Mouse (Mus musculus) C2C12 (cell line): ENCODE measurements at regions not wholly inside any gene's neighbourhood (a gene's known extent, or its start where the extent isn't known, plus 50 kb on each side); places are given as distances from the start of the nearest gene placed in this dataset.

ENCODE experiments used
- H3K27me3 ChIP-seq: one replicate; pipeline ENCODE4 v1.6.1; 2011; ENCODE audit not compliant: control insufficient read depth, insufficient read depth, insufficient read length
- H3K36me3 ChIP-seq: one replicate; pipeline ENCODE4 v1.6.1; 2011; ENCODE audit not compliant: control insufficient read depth, insufficient read depth
- H3K4me3 ChIP-seq: one replicate; pipeline ENCODE4 v1.5.1; 2011; ENCODE audit warnings: mild to moderate bottlenecking, control low read depth; ENCODE audit not compliant: poor library complexity, insufficient read depth, severe bottlenecking
- H3K79me2 ChIP-seq: one replicate; pipeline ENCODE4 v1.6.1; 2011; ENCODE audit not compliant: control insufficient read depth, insufficient read depth
- H3K79me3 ChIP-seq: one replicate; pipeline ENCODE4 v1.6.1; 2011; ENCODE audit warnings: low read depth, control low read depth
- H3ac ChIP-seq: one replicate; pipeline ENCODE3; 2011; ENCODE audit warnings: low read depth; ENCODE audit not compliant: control insufficient read depth, insufficient read length
- CEBPB ChIP-seq: IDR thresholded peaks from one replicate; pipeline ENCODE4 v1.6.1; 2011; ENCODE audit warnings: low read depth, mild to moderate bottlenecking, control low read depth, moderate library complexity
- CTCF ChIP-seq: IDR thresholded peaks from one replicate; pipeline ENCODE4 v1.5.1; 2011; ENCODE audit not compliant: control insufficient read depth, insufficient read depth, insufficient read length
- FOSL1 ChIP-seq: IDR thresholded peaks from one replicate; pipeline ENCODE4 v1.8.0; 2011; ENCODE audit warnings: mild to moderate bottlenecking, low read length; ENCODE audit not compliant: poor library complexity, insufficient read depth, severe bottlenecking
- MAX ChIP-seq: IDR thresholded peaks from one replicate; pipeline ENCODE4 v1.6.1; 2011; ENCODE audit warnings: mild to moderate bottlenecking, control low read depth
- MYOD1 ChIP-seq: IDR thresholded peaks from one replicate; pipeline ENCODE4 v1.6.1; 2011; ENCODE audit warnings: low read depth; ENCODE audit not compliant: control insufficient read depth, insufficient read length
- MYOG ChIP-seq: IDR thresholded peaks from one replicate; pipeline ENCODE4 v1.6.1; 2011; ENCODE audit not compliant: control insufficient read depth, insufficient read length; ENCODE audit errors: extremely low read depth
- USF1 ChIP-seq: IDR thresholded peaks from one replicate; pipeline ENCODE4 v1.6.1; 2011; ENCODE audit warnings: low read depth, mild to moderate bottlenecking, control low read depth, moderate library complexity

GRCm38 (mm10) chr2:64616931-64617330 lies 407.9 kb downstream of the Grb14 start:
- Histone ChIP-seq H3K79me3 (no peaks in the 10 kb centered on the region), H3ac (no peak overlapping the region), H3K79me2 (no peaks in the 10 kb centered on the region), H3K36me3 (no peaks in the 10 kb centered on the region), H3K27me3 (no peaks in the 10 kb centered on the region), H3K4me3 (no peak overlapping the region)
- TF ChIP-seq MYOD1 (no peak), USF1 (no peak), MYOG (no peak), CTCF (no peak), MAX (no peak)

DNA sequence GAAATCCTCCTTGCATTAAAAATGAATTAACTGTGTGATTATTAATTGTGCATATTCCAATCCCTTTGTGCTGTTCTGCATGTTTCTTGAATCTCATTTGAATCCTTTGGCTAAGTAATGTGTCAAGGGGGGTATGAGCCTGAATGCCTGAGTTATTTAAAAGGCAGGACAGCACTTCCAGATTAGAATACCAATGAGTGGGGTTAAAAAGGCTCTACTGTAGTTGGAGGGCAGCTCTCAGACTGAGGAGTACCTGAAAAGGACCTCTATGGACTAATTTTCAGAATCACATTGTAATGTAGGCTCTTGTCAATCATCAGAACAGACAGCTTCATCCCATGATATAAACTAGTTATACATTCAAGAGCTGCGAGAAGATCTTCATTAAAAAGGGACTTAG lies 417.9 kb downstream of the Grb14 start:
- TF ChIP-seq CTCF (no peak), MAX (no peak), FOSL1 (no peak), MYOG (no peak)
- no peaks in the 10 kb centered on the region for H3K27me3 ChIP-seq

GRCm38 (mm10) chr2:64582258-64582657 lies 442.5 kb downstream of the Grb14 start:
- no peaks in the 10 kb centered on the region for H3K79me2 ChIP-seq
- no peaks in the 10 kb centered on the region for H3K36me3 ChIP-seq
- H3K79me3 ChIP-seq = no peaks in the 10 kb centered on the region
- H3ac ChIP-seq = no peak overlapping the region
- TF ChIP-seq MYOD1 = peak; percentile 61
- no peak for TF ChIP-seq CEBPB
- H3K27me3 ChIP-seq = no peaks in the 10 kb centered on the region
- H3K4me3 ChIP-seq = no peak overlapping the region

More for the DNA sequence above, 417.9 kb downstream of the Grb14 start:
- no peaks in the 10 kb centered on the region for H3K36me3 ChIP-seq
- no peak overlapping the region for H3ac ChIP-seq
- no peak overlapping the region for H3K4me3 ChIP-seq
- H3K79me2 ChIP-seq = no peaks in the 10 kb centered on the region
- H3K79me3 ChIP-seq = no peaks in the 10 kb centered on the region

DNA sequence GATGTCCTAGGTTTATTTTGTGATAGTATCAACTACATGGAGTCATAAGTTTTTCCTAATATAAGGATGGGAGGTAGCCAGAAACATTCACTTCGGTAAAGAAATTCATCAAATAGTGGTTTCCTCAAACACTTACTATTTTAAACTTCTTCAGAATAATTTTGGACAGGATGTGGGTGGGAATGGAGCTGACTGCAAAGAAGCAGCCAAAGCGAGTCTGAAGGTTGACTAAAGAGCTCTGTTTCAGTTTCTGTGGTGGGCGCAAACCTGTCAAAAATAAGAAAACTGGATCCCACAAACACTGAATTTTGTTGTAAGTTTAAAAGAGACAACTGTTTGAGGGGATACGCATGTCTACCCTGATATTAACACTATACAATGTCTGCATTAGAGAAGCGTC lies 438.2 kb upstream of the Fign start:
- TF ChIP-seq USF1 (no peak), CTCF (no peak), MAX (no peak), FOSL1 (no peak), CEBPB (no peak), MYOD1 (no peak), MYOG (no peak)
- Histone ChIP-seq H3K36me3 (no peaks in the 10 kb centered on the region), H3K79me2 (no peaks in the 10 kb centered on the region), H3K27me3 (no peaks in the 10 kb centered on the region), H3K4me3 (no peak overlapping the region), H3ac (no peak overlapping the region), H3K79me3 (no peaks in the 10 kb centered on the region)

GRCm38 (mm10) chr2:64535351-64535851 lies 437.6 kb upstream of the Fign start:
- Histone ChIP-seq H3K27me3 (no peaks in the 10 kb centered on the region), H3K4me3 (no peak overlapping the region), H3ac (no peak overlapping the region), H3K79me2 (no peaks in the 10 kb centered on the region), H3K36me3 (no peaks in the 10 kb centered on the region), H3K79me3 (no peaks in the 10 kb centered on the region)
- no peak for TF ChIP-seq USF1
- TF ChIP-seq FOSL1 = no peak
- no peak for TF ChIP-seq MYOG
- no peak for TF ChIP-seq CEBPB
- no peak for TF ChIP-seq MAX
- TF ChIP-seq CTCF = no peak
- TF ChIP-seq MYOD1 = no peak

GRCm38 (mm10) chr2:64534869-64535268 lies 437.0 kb upstream of the Fign start:
- H3K4me3 ChIP-seq = no peak overlapping the region
- TF ChIP-seq CEBPB (no peak), CTCF (no peak), MAX (no peak), MYOG (no peak), USF1 (no peak), MYOD1 (no peak), FOSL1 (no peak)
- H3ac ChIP-seq = no peak overlapping the region
- H3K36me3 ChIP-seq = no peaks in the 10 kb centered on the region
- H3K27me3 ChIP-seq = no peaks in the 10 kb centered on the region
- H3K79me2 ChIP-seq = no peaks in the 10 kb centered on the region
- no peaks in the 10 kb centered on the region for H3K79me3 ChIP-seq
